Mouse (Mus musculus) layer of hippocampus, postnatal 14 days (tissue): Measurements from ENCODE around the gene Rem2. TPM values are rescaled to one million over a fixed set of nuclear protein-coding genes. Genes with fewer than 3 reads are reported as not detected.
A peak's percentile ranks its signal among the peaks of the same experiment; 100 is the strongest.

Experiments
- DNase-seq, 2 experiments: peaks; one replicate each; pipeline ENCODE4 v3.0.0; 2021 to 2022; ENCODE audit warnings: low spot score in 2 of 2, mixed read lengths in 1 of 2
- total RNA-seq, 2 experiments: library from RNA; stranded (reverse); gene quantifications; 2 replicates each; pipeline ENCODE4 v1.2.3; 2021

The Rem2 gene
- total RNA-seq, 2 experiments from 2014 or later: 31.3 to 33.2 TPM

GRCm38 (mm10) chr14:54487732-54488131, 11.8 kb downstream of the Rem2 start:
- no peak for DNase-seq

- DNase-seq: no peak
These were observed 12.4 kb downstream of the Rem2 start for GRCm38 (mm10) chr14:54488350-54488749.

GRCm38 (mm10) chr14:54492345-54493131, 16.6 kb downstream of the Rem2 start:
- no peak for DNase-seq

- no peak for DNase-seq
These were observed 17.3 kb downstream of the Rem2 start for GRCm38 (mm10) chr14:54493236-54493635.

GRCm38 (mm10) chr14:54494234-54494633, 18.3 kb downstream of the Rem2 start:
- peak in 1 of 2 experiments; percentile 55 for DNase-seq

- no peak for DNase-seq
These were observed 20.8 kb downstream of the Rem2 start for GRCm38 (mm10) chr14:54496706-54497105.

GRCm38 (mm10) chr14:54499330-54499729, 23.4 kb downstream of the Rem2 start:
- no peak for DNase-seq

GRCm38 (mm10) chr14:54501365-54501764, 25.5 kb downstream of the Rem2 start:
- DNase-seq: no peak

GRCm38 (mm10) chr14:54503092-54503491, 27.2 kb downstream of the Rem2 start:
- no peak for DNase-seq

- no peak for DNase-seq
These were observed 33.9 kb downstream of the Rem2 start for GRCm38 (mm10) chr14:54509774-54510173.

GRCm38 (mm10) chr14:54516710-54517310, 40.9 kb downstream of the Rem2 start:
- DNase-seq: no peak

GRCm38 (mm10) chr14:54523600-54523999, 47.7 kb downstream of the Rem2 start:
- no peak for DNase-seq

- DNase-seq: peak; percentile 19 to 26
These were observed 51.5 kb downstream of the Rem2 start for GRCm38 (mm10) chr14:54527227-54528006.

- DNase-seq: no peak
These were observed 52.1 kb downstream of the Rem2 start for GRCm38 (mm10) chr14:54528007-54528393.

- peak; percentile 82 to 86 for DNase-seq
These were observed 52.7 kb downstream of the Rem2 start for GRCm38 (mm10) chr14:54528446-54529111.

Other genes starting within 250 kb of the Rem2 start
- gene Dad1, start 222.0 kb upstream of the Rem2 start, total RNA-seq: 100 to 1,000 TPM; 123 to 124 TPM
- 10 to 100 TPM; 56.1 to 58.9 TPM for gene Abhd4, start 221.9 kb upstream of the Rem2 start, total RNA-seq
- gene Olfr49, start 191.2 kb upstream of the Rem2 start, total RNA-seq: not detected
- 10 to 100 TPM; 57.3 to 59.2 TPM for gene Oxa1l, start 115.3 kb upstream of the Rem2 start, total RNA-seq
- 1 to 10 TPM; 2.4 to 2.5 TPM for gene Slc7a7, start 58.3 kb upstream of the Rem2 start, total RNA-seq
- gene Mrpl52, start 49.2 kb upstream of the Rem2 start, total RNA-seq: 10 to 100 TPM; 92.7 to 96.6 TPM
- 10 to 100 TPM; 20.0 to 29.8 TPM for gene Mmp14, start 44.5 kb upstream of the Rem2 start, total RNA-seq
- 10 to 100 TPM; 40.3 to 45.1 TPM for gene Lrp10, start 12.0 kb upstream of the Rem2 start, total RNA-seq
- gene Prmt5, start 41.4 kb downstream of the Rem2 start, total RNA-seq: 10 to 100 TPM; 74.9 to 75.2 TPM
- 1 to 10 TPM; 4.1 to 4.2 TPM for gene Haus4, start 78.5 kb downstream of the Rem2 start, total RNA-seq
- 1 to 10 TPM; 2.6 to 3.2 TPM for gene Ajuba, start 101.5 kb downstream of the Rem2 start, total RNA-seq
- 1 to 10 TPM; 4.3 to 5.6 TPM for gene 4931414P19Rik, start 129.9 kb downstream of the Rem2 start, total RNA-seq
- gene Psmb5, start 141.9 kb downstream of the Rem2 start, total RNA-seq: 100 to 1,000 TPM; 211 to 215 TPM
- under 1 TPM; 0.35 to 0.38 TPM for gene Psmb11, start 145.3 kb downstream of the Rem2 start, total RNA-seq
- not detected for gene Gm17606, start 164.9 kb downstream of the Rem2 start, total RNA-seq
- gene Cdh24, start 165.3 kb downstream of the Rem2 start, total RNA-seq: 10 to 100 TPM; 20.5 to 21.0 TPM
- 10 to 100 TPM; 25.8 to 27.8 TPM for gene 1700123O20Rik, start 210.1 kb downstream of the Rem2 start, total RNA-seq
- gene Acin1, start 210.8 kb downstream of the Rem2 start, total RNA-seq: 100 to 1,000 TPM; 210 to 221 TPM
- under 1 TPM in 1 of 2 experiments, not detected in 1; 0.21 TPM for gene Gm29776, start 222.7 kb downstream of the Rem2 start, total RNA-seq
- gene Cebpe, start 236.1 kb downstream of the Rem2 start, total RNA-seq: not detected